Mouse (Mus musculus): ENCODE data around the gene Tns3.

Tns3 gene

DNA sequence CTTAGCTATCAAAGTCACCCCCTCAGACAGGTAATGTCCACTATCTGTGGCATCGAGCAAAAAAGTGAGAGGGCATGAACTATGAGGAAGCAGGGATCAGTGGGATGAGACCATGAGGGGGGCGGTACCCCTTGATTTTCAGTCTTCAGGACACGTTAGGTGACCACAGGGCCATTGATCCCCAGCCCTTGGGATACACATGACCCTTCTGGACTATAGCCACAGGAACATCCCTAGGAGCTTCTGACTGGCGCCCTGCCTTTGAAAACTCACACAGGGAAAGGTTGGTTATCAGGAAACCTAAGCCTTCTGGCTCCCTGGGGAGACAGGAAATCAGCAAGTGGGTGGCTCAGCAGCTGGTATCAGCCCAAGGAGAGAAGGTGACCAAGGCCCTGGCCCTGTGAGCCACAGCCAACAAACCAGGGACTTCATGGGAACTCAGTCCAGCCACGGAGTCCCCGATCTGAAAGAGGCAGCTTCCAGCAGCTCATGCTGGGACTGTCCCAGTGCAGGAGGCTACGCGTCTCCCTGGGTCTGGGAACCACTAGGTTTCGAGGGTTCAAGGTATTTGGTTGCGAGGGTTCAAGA, 12.8 kb downstream of the Tns3 start:
- in situ Hi-C loops (cut with MboI, MseI) = no loop called here

GRCm38 (mm10) chr11:8645609-8646008, 18.7 kb downstream of the Tns3 start:
- in situ Hi-C loops (cut with MboI, MseI) = no loop called here

- in situ Hi-C loops (cut with MboI, MseI) = no loop called here
Measured at GRCm38 (mm10) chr11:8644272-8644671, 20.1 kb downstream of the Tns3 start.

- in situ Hi-C loops (cut with MboI, MseI) = no loop called here
Measured at GRCm38 (mm10) chr11:8641634-8642277, 22.6 kb downstream of the Tns3 start.

DNA sequence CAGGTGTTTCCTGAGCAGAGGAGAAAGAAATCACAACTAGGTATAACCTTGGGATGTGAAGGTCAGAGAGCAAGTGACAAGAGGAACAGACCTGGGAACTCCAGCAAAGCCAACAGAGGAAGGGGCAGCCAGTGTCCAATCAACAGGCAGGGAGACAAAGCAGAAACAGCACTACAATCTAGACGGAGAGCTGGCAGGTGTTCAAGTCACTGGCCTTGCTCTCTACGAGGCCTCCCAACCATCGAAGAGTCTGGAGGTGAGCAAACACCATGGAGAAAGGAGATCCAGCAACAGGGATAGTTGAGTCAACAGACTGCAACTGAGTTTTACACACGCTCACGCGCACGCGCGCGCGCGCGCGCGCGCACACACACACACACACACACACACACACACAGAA, 24.6 kb downstream of the Tns3 start:
- in situ Hi-C loops (cut with MboI, MseI) = no loop called here

DNA sequence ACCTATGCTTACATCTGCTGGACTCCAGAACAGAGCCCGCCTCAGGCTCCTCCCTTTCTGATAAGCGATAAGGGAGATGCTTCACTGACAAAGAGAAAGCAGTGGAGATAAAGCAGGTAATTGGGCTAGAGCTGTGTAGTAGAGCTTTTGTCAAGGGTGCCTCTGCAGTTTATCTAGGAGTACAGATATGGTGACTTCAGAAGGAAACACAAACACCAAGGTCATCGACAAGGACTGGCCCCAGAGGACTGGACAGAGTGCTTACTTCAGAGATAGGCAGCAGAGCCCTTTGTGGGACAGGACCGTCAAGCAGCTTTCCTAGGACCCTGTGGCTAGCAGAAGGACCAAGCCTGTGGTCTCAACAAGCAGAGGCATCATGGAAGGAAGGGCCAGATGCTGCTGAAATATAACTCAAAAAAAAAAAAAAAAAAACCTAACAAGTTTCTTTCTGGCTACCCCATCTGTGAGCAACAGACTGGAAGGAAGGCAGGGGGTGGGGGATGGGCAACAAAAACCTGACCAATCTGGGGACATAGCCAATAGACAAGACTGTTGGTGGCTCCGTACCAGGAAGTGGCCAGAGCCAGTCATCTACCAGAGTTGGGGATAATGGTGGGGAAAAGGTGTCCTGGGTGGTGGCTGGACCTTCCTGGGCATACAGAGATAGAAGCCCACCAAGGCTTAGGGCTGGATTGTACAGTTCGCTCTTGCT, 25.2 kb downstream of the Tns3 start:
- in situ Hi-C loops (cut with MboI, MseI) = no loop called here

DNA sequence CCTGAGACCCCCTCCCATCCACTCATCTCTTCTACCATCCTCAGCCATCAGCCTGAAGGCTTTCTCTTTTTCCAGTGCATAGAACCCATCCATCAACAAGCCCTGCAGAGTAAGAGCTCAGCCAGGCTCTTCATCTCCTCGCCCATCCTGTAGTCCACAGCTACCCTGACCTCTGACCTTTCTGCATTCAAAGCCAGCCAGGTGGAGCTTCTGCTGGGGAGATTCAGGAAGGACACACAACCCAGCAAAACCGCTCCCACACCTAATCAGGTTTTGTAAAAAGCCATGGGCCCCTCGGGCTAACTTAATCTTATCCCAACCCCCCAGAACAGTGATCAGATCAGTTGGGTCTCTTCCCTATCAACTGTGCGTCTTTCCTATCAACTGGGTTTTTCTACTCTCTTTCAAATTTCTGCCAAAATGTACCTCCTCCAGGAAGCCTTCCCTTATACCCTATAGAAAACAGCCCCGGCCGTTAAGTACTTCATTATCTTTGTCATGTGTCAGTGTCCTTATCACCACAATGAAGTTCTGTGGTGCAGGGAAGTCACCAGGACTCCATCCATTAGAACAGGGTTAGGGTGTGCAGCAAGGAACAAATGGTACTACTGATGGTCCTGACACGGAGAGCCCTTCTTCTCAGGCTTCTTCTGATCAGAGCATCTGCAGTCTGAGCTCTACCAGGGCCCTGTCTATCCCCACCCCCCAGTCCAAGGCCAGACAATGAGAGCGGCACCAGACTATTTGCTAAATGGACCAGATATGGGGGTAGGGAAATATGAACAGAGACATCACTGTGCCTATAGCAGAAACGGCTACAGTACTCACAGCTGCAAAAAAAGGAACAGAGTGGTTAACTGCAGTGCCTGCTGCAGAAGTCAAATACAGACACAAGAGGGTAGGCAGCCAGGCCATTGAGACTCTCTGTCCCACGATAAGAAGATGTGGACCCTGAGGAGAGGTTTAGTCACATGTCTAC, 26.6 kb downstream of the Tns3 start:
- in situ Hi-C loops (cut with MboI, MseI) = no loop called here

GRCm38 (mm10) chr11:8636680-8637079, 27.7 kb downstream of the Tns3 start:
- in situ Hi-C loops (cut with MboI, MseI) = no loop called here

DNA sequence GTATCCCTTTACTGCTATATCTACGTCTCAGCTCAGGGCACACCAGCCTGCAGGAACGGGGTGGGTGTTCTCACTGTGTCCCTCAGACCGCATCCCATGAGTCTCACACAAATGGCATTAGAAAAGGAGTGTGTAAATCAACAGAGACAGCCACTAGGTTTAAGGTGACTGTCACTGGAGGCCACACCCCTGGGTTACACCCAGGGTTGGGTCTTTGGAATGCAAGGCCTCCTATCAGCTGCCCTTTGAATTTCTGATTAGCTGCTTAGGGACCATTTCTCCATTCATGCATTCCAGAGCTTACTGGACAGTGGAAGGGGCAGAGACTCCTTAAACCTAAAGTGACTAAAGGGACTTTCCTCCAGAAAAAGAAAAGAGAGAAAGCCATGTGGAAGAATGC, 28.6 kb downstream of the Tns3 start:
- in situ Hi-C loops (cut with MboI, MseI) = no loop called here

GRCm38 (mm10) chr11:8634728-8635410, 29.5 kb downstream of the Tns3 start:
- in situ Hi-C loops (cut with MboI, MseI) = no loop called here

DNA sequence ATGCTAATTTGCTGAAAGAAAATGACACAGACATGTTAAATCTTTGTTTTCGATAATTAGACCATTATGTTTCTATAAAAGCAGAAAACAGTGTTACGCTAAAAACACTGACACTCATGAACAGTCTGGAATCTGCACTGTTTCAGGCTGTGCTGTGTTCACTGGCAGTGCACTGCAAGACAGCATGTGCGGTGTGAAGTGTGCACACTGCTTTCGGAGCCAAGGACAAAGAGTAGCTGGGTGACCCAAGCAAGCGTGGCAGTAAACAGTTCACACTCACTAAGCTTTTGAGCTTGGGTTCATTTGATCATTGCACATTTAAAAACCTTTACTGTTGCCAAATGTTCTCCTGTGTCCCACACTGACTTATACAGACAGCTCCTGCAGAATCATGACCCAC, 32.2 kb downstream of the Tns3 start:
- in situ Hi-C loops (cut with MboI, MseI) = no loop called here

GRCm38 (mm10) chr11:8629862-8630390, 34.4 kb downstream of the Tns3 start:
- in situ Hi-C loops (cut with MboI, MseI) = no loop called here

- in situ Hi-C loops (cut with MboI, MseI) = no loop called here
Measured at GRCm38 (mm10) chr11:8629326-8629725, 35.0 kb downstream of the Tns3 start.

DNA sequence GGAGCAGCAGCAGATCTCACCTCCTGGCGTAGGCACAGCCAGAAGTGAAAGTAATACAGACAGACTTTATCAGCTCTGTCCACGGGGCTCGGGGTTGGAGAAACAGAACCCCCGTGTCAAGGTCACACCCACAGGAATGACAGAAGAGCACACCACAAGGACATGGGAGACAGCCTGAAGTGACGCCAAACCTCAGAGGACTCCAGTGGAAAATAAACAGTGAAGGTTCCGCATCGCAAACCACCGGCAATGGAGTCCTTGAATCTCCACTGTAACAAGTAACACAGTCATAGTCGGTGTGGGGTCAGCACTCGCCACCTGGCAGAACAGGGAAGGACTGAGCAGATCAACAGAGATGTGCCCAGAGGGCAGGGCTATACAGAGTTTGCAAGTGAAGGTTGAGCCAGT, 35.5 kb downstream of the Tns3 start:
- in situ Hi-C loops (cut with MboI, MseI) = no loop called here

DNA sequence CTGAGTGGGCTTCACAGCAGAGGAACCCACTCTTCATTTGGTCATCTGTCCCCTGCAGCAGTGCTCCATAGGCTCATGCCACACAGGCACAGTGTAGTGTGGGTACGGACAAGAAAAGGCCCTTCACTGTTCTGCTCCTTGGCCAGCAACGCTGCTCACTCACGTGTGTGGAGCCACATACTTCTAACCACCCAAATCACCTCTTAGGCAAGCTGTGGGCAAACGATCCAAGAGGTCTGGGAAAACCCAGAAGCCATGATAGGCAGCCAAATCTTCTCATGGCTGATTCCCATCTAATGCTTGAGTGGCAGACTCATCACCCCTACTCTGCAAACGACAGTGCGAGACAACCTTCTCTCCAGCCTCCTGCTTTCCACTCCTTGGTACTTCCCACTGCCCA, 37.2 kb downstream of the Tns3 start:
- in situ Hi-C loops (cut with MboI, MseI) = no loop called here

DNA sequence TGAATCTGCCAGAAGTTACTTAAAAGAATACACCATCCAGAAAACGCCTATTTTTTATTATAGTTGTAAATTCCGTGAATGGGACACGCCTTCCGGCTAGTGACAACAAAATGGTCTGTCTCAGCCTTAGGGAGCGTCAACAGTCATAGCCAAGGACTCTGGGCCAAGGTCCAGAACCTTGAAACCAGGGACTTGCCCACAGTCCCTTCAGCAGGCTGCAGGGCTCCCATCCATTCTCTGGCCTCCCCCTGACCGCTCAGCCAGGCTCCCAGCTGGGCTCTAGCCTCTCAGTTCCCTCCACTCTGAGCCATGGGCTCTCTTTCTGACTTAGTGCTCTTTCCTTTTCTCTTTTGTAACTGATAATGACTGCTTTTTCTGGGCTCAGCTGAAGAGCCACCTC, 37.6 kb downstream of the Tns3 start:
- in situ Hi-C loops (cut with MboI, MseI) = no loop called here

GRCm38 (mm10) chr11:8625915-8626604, 38.3 kb downstream of the Tns3 start:
- in situ Hi-C loops (cut with MboI, MseI) = no loop called here

GRCm38 (mm10) chr11:8625451-8625850, 38.9 kb downstream of the Tns3 start:
- in situ Hi-C loops (cut with MboI, MseI) = no loop called here

DNA sequence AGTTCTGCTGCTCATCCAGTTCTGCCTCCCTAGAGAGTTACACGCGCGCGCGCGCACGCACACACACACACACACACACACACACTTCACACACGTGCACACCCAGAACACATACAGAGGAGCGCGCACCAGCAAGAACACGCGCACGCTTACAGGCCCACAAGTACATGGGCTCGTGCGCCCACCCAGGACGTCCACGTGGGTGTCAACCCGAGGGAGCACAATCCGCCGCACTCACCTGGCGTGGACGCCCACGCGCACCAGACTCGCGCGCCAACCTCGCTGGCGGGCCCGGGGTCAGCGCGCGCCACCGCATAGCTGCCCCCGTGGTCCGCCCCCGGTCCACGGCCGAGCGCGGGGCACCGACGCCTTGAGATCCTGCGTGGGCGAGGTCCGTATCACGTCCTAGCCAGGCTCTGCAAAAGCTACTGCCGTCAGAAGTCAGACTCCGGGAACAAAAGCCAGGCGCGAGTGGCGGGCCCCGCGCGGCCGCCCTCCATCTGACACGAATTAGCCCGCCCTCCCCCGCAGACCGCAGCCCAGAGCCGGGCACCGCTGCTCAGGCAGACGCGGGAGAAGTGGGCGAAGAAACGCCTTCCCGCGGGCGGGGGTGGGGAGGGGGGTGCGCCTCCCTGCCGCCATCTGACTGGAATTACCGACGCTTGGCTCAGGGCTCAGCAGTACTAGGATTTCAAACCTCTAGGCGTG, 40.0 kb downstream of the Tns3 start:
- in situ Hi-C loops (cut with MboI, MseI) = no loop called here

DNA sequence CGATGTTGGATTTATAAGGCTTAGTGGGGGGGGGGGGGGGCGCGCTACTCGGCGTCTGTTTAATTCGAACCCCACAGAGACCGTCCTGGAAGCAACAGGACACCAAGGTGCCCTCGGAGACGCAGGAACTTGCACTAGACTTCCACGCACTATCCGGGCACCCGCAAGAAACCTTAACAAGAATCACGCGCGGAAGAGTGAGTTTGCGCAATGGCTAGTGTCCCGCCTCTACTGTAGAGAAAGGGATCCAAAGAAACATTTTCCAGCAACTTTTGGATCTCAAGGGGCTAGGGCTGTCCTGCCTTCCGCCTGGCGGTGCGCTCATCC, 40.5 kb downstream of the Tns3 start:
- in situ Hi-C loops (cut with MboI, MseI) = no loop called here

All from T-helper 2 cell (primary cell).